Mouse (Mus musculus): Measurements from ENCODE around the gene Hist1h3f. TPM values are rescaled to one million over a fixed set of nuclear protein-coding genes. Genes with fewer than 3 reads are reported as not detected.
A peak's percentile ranks its signal among the peaks of the same experiment; 100 is the strongest.
"Not testable (repeated sequence)": the region's sequence is repeated elsewhere in the genome, so short reads cannot be mapped to it uniquely, and the experiment has no call there.

Hist1h3f gene
- polyA plus RNA-seq, 1 experiment from 2014 or later = 9.0 TPM

- not testable (repeated sequence) for DNase-seq (ENCODE audit: low spot score)
These were observed 17.7 kb downstream of the Hist1h3f start for GRCm38 (mm10) chr13:23561531-23561882.

- peak; percentile 97 for DNase-seq (ENCODE audit: low spot score)
These were observed 18.2 kb downstream of the Hist1h3f start, which contains the start of gene Hist1h3e for GRCm38 (mm10) chr13:23561883-23562659. Gene Hist1h3e (minus strand): TSS chr13:23562369.

- peak; percentile 65 for DNase-seq (ENCODE audit: low spot score)
These were observed 19.0 kb downstream of the Hist1h3f start for GRCm38 (mm10) chr13:23562699-23563462.

GRCm38 (mm10) chr13:23564482-23564881 lies 20.6 kb downstream of the Hist1h3f start:
- no peak for DNase-seq (ENCODE audit: low spot score)

- peak; percentile 44 for DNase-seq (ENCODE audit: low spot score)
These were observed 26.6 kb downstream of the Hist1h3f start for GRCm38 (mm10) chr13:23570261-23571021.

- peak; percentile 94 for DNase-seq (ENCODE audit: low spot score)
These were observed 27.2 kb downstream of the Hist1h3f start, which contains the start of the genes Hist1h2ae and Hist1h2bg for GRCm38 (mm10) chr13:23571022-23571503. Gene Hist1h2ae (minus strand): TSS chr13:23571220. Gene Hist1h2bg (plus strand): TSS chr13:23571396.

- DNase-seq (ENCODE audit: low spot score) = peak; percentile 56
These were observed 27.8 kb downstream of the Hist1h3f start for GRCm38 (mm10) chr13:23571504-23572217.

- DNase-seq (ENCODE audit: low spot score) = peak; percentile 51
These were observed 28.6 kb downstream of the Hist1h3f start for GRCm38 (mm10) chr13:23572218-23573033.

GRCm38 (mm10) chr13:23573034-23573897 lies 29.4 kb downstream of the Hist1h3f start:
- peak; percentile 51 for DNase-seq (ENCODE audit: low spot score)

- DNase-seq (ENCODE audit: low spot score) = peak; percentile 98
These were observed 30.2 kb downstream of the Hist1h3f start, which contains the start of the genes Hist1h2bf and Hist1h2ad for GRCm38 (mm10) chr13:23573898-23574524. Gene Hist1h2bf (minus strand): TSS chr13:23574196. Gene Hist1h2ad (plus strand): TSS chr13:23574381.

- DNase-seq (ENCODE audit: low spot score) = peak; percentile 30
These were observed 30.8 kb downstream of the Hist1h3f start for GRCm38 (mm10) chr13:23574546-23575170.

GRCm38 (mm10) chr13:23575271-23575851 lies 31.5 kb downstream of the Hist1h3f start, which contains the start of gene Hist1h3d:
Gene Hist1h3d (plus strand): TSS chr13:23575763.
- peak; percentile 80 for DNase-seq (ENCODE audit: low spot score)

GRCm38 (mm10) chr13:23575864-23576313 lies 32.0 kb downstream of the Hist1h3f start:
- peak; percentile 35 for DNase-seq (ENCODE audit: low spot score)

- peak; percentile 24 for DNase-seq (ENCODE audit: low spot score)
These were observed 32.6 kb downstream of the Hist1h3f start for GRCm38 (mm10) chr13:23576351-23576881.

- no peak for DNase-seq (ENCODE audit: low spot score)
These were observed 33.2 kb downstream of the Hist1h3f start for GRCm38 (mm10) chr13:23576906-23577639.

- DNase-seq (ENCODE audit: low spot score) = no peak
These were observed 34.0 kb downstream of the Hist1h3f start for GRCm38 (mm10) chr13:23577835-23578234.
